Mouse (Mus musculus): ENCODE measurements around the gene Nt5dc3. TPM values are rescaled to one million over a fixed set of nuclear protein-coding genes. Genes with fewer than 3 reads are reported as not detected.

The Nt5dc3 gene
- total and polyA plus RNA-seq, 3 experiments = 4.6 to 15.9 (median 6.5) TPM

DNA sequence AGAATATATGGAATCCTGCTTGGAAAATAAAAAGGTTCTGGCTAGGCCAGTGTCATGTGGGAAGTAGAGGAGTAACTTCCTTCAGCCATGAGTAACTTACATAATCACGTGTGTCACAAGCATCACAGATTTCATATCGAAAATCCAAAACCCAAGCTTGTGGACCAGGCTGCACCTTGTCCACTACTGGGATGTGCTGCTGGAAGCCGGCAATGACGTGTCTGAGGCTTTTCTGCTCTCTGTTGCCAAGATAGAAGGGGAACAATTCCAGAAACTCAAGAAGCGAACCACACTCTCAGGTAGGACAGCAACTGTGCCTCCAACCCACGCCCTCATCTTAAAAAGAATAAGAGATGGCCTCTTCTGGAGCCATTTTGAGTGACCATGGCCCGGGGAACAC lies 34.5 kb upstream of the Nt5dc3 start:
- Histone ChIP-seq H3K36me3 (replicated peaks in 1 of 2; ENCODE audit: control insufficient read depth in 1 of 2, insufficient read depth in 1 of 2, low read length in 1 of 2) (no peaks in the 10 kb centered on the region), H3K79me2 (replicated peaks; ENCODE audit: control insufficient read depth, extremely low read depth, insufficient read depth, poor library complexity, severe bottlenecking) (no peaks in the 10 kb centered on the region), H3K27ac (ENCODE audit: insufficient read depth, low read depth) (no peak overlapping the region), H3K4me1 (ENCODE audit: control insufficient read depth in 1 of 2, insufficient read depth in 2 of 2) (peaks cover 3 to 5% of the 10 kb centered on the region in 2 experiments; a peak in 3 of 4 replicates), H3K9me3 (replicated peaks; ENCODE audit: low read length) (no peaks in the 10 kb centered on the region), H3K4me2 (ENCODE audit: insufficient read depth, low read depth, poor library complexity, severe bottlenecking) (no peak overlapping the region), H3K9ac (ENCODE audit: insufficient read depth, low read depth) (no peak overlapping the region), H3K27me3 (replicated peaks) (no peaks in the 10 kb centered on the region), H3K4me3 (replicated peaks in 1 of 3; ENCODE audit: low read depth in 2 of 3, low read length in 2 of 3, poor library complexity in 1 of 3) (no peak overlapping the region)
- dilution Hi-C loops (cut with MboI; ENCODE audit: extremely low pct_ligation_motif_present, extremely low pct_unique_long_range_greater_than_20kb, low sequenced_read_pairs) = no loop called here
- no peak for TF ChIP-seq JUN (IDR thresholded peaks at IDR 0.05; ENCODE audit: insufficient read depth, low read depth, low read length)
- in situ Hi-C loops (cut with MboI; ENCODE audit: low pct_ligation_motif_present, low pct_unique_long_range_greater_than_20kb, low sequenced_read_pairs) = no loop called here
- DNase-seq (ENCODE audit: extremely low read depth) = no peak

GRCm38 (mm10) chr10:86755816-86756502 lies 22.8 kb upstream of the Nt5dc3 start:
- Histone ChIP-seq H3K9ac (ENCODE audit: insufficient read depth, low read depth) (no peak overlapping the region), H3K79me2 (replicated peaks; ENCODE audit: control insufficient read depth, extremely low read depth, insufficient read depth, poor library complexity, severe bottlenecking) (no peaks in the 10 kb centered on the region), H3K27ac (ENCODE audit: insufficient read depth, low read depth) (no peak overlapping the region), H3K27me3 (replicated peaks) (no peaks in the 10 kb centered on the region), H3K36me3 (replicated peaks in 1 of 2; ENCODE audit: control insufficient read depth in 1 of 2, insufficient read depth in 1 of 2, low read length in 1 of 2) (peaks cover 2 to 4% of the 10 kb centered on the region in 2 experiments), H3K4me3 (replicated peaks in 1 of 3; ENCODE audit: low read depth in 2 of 3, low read length in 2 of 3, poor library complexity in 1 of 3) (no peak overlapping the region), H3K4me2 (ENCODE audit: insufficient read depth, low read depth, poor library complexity, severe bottlenecking) (no peak overlapping the region), H3K9me3 (replicated peaks; ENCODE audit: low read length) (no peaks in the 10 kb centered on the region), H3K4me1 (ENCODE audit: control insufficient read depth in 1 of 2, insufficient read depth in 2 of 2) (peaks cover 22 to 48% of the 10 kb centered on the region in 2 experiments)
- DNase-seq (ENCODE audit: extremely low read depth) = no peak
- in situ Hi-C loops (cut with MboI; ENCODE audit: low pct_ligation_motif_present, low pct_unique_long_range_greater_than_20kb, low sequenced_read_pairs) = no loop called here
- dilution Hi-C loops (cut with MboI; ENCODE audit: extremely low pct_ligation_motif_present, extremely low pct_unique_long_range_greater_than_20kb, low sequenced_read_pairs) = no loop called here
- TF ChIP-seq MAX (IDR thresholded peaks at IDR 0.05; ENCODE audit: low read length) (peak; percentile 69), HCFC1 (IDR thresholded peaks at IDR 0.05; ENCODE audit: low read depth, low read length) (no peak), MYC (IDR thresholded peaks at IDR 0.05; ENCODE audit: low read depth, low read length) (peak; percentile 58)

- no peak overlapping the region for H3K9ac ChIP-seq (ENCODE audit: insufficient read depth, low read depth)
- H3K4me3 ChIP-seq (replicated peaks in 1 of 3; ENCODE audit: low read depth in 2 of 3, low read length in 2 of 3, poor library complexity in 1 of 3) = no peak overlapping the region
- DNase-seq (ENCODE audit: extremely low read depth) = no peak
- H3K27me3 ChIP-seq (replicated peaks) = no peaks in the 10 kb centered on the region
- H3K9me3 ChIP-seq (replicated peaks; ENCODE audit: low read length) = peaks cover 2% of the 10 kb centered on the region
- dilution Hi-C loops (cut with MboI; ENCODE audit: extremely low pct_ligation_motif_present, extremely low pct_unique_long_range_greater_than_20kb, low sequenced_read_pairs) (no loop called here), in situ Hi-C loops (cut with MboI; ENCODE audit: low pct_ligation_motif_present, low pct_unique_long_range_greater_than_20kb, low sequenced_read_pairs) (no loop called here)
- H3K36me3 ChIP-seq (replicated peaks in 1 of 2; ENCODE audit: control insufficient read depth in 1 of 2, insufficient read depth in 1 of 2, low read length in 1 of 2) = peaks cover 0 to 2% of the 10 kb centered on the region in 2 experiments
- H3K27ac ChIP-seq (ENCODE audit: insufficient read depth, low read depth) = no peak overlapping the region
- H3K4me2 ChIP-seq (ENCODE audit: insufficient read depth, low read depth, poor library complexity, severe bottlenecking) = no peak overlapping the region
- H3K79me2 ChIP-seq (replicated peaks; ENCODE audit: control insufficient read depth, extremely low read depth, insufficient read depth, poor library complexity, severe bottlenecking) = no peaks in the 10 kb centered on the region
- peaks cover 22 to 61% of the 10 kb centered on the region in 2 experiments for H3K4me1 ChIP-seq (ENCODE audit: control insufficient read depth in 1 of 2, insufficient read depth in 2 of 2)
- TF ChIP-seq SMC3 (IDR thresholded peaks at IDR 0.05; ENCODE audit: low read depth, low read length) (no peak), E2F4 (IDR thresholded peaks at IDR 0.05; ENCODE audit: insufficient replicate concordance, low read depth, low read length) (no peak), JUN (IDR thresholded peaks at IDR 0.05; ENCODE audit: insufficient read depth, low read depth, low read length) (no peak), POLR2A (IDR thresholded peaks at IDR 0.05; ENCODE audit: low read depth, low read length) (no peak), TBP (conservative IDR thresholded peaks at IDR 0.05; ENCODE audit: low read depth, low read length) (no peak)
These were observed 21.1 kb upstream of the Nt5dc3 start for GRCm38 (mm10) chr10:86757724-86758123.
